Mouse (Mus musculus) limb, embryonic 11.5 days (tissue): ENCODE data around the gene Gm20219. TPM values are rescaled to one million over a fixed set of nuclear protein-coding genes. Genes with fewer than 3 reads are reported as not detected.

Source experiments
- ATAC-seq: fragments of 200-750 bp; cut with Nextera tagmentation; 2 replicates; pipeline ENCODE4 v1.8.0; 2017; ENCODE audit warnings: low read depth; ENCODE audit not compliant: insufficient number of reproducible peaks, low FRiP score, low TSS enrichment
- DNase-seq: peaks from one replicate; pipeline ENCODE4 v3.0.0-alpha.2; 2015; ENCODE audit warnings: low spot score
- H3K27ac ChIP-seq: fragments of 300-500 bp; sonication (generic); replicated peaks from 2 replicates; pipeline ENCODE4 v1.5.1; 2014; ENCODE audit warnings: low read depth, mild to moderate bottlenecking, low read length
- H3K27me3 ChIP-seq: fragments of 300-500 bp; sonication (generic); 2 replicates; pipeline ENCODE4 v1.6.1; 2014; ENCODE audit warnings: mild to moderate bottlenecking, low read length, mixed read lengths; ENCODE audit not compliant: control insufficient read depth, insufficient read depth
- H3K36me3 ChIP-seq: fragments of 300-500 bp; sonication (generic); 2 replicates; pipeline ENCODE4 v1.6.1; 2014; ENCODE audit warnings: mild to moderate bottlenecking, low read length, moderate library complexity, mixed read lengths; ENCODE audit not compliant: control insufficient read depth, insufficient read depth
- H3K4me1 ChIP-seq: fragments of 300-500 bp; sonication (generic); 2 replicates; pipeline ENCODE4 v1.6.1; 2014; ENCODE audit warnings: low read length, mixed read lengths; ENCODE audit not compliant: control insufficient read depth, insufficient read depth
- H3K4me2 ChIP-seq: fragments of 300-500 bp; sonication (generic); 2 replicates; pipeline ENCODE4 v1.6.1; 2014; ENCODE audit warnings: low read depth, mild to moderate bottlenecking, moderate library complexity; ENCODE audit not compliant: severe bottlenecking
- H3K4me3 ChIP-seq: fragments of 300-500 bp; sonication (generic); 2 replicates; pipeline ENCODE4 v1.5.1; 2014; ENCODE audit warnings: low read depth, low read length
- H3K9ac ChIP-seq: fragments of 300-500 bp; sonication (generic); 2 replicates; pipeline ENCODE4 v1.6.1; 2014; ENCODE audit warnings: mild to moderate bottlenecking, low read length
- H3K9me3 ChIP-seq: fragments of 300-500 bp; sonication (generic); 2 replicates; pipeline ENCODE4 v1.6.1; 2016; ENCODE audit warnings: low read length; ENCODE audit not compliant: control insufficient read depth
- WGBS: fragments of 180-500 bp; shearing (Covaris S2); extraction: QIAGEN DNeasy Blood & Tissue Kit; methylation state at CpG from one replicate; pipeline ENCODE4 v1.1.7; 2014; 5-methylcytosine and 5-hydroxymethylcytosine counted together
- polyA plus RNA-seq: library from polyadenylated mRNA; unstranded; fragments of >200 nt; fragmentation: Nextera tagmentation; extraction: Ambion mirVana; gene quantifications from 2 replicates; pipeline ENCODE4 v1.2.1, GENCODE M21; 2014

Gm20219 gene
- polyA plus RNA-seq, 1 experiment from 2014 or later = 0.73 TPM

- no peak for ATAC-seq
- DNase-seq = no peak
- Histone ChIP-seq H3K4me3 (no peak overlapping the region), H3K4me1 (no peaks in the 10 kb centered on the region), H3K9ac (no peak overlapping the region), H3K9me3 (no peaks in the 10 kb centered on the region), H3K27me3 (no peaks in the 10 kb centered on the region), H3K27ac (no peak overlapping the region), H3K36me3 (peaks cover 76% of the 10 kb centered on the region), H3K4me2 (no peak overlapping the region)
- 95% methylated on average over 29 of the region's 29 CpGs for WGBS
Measured at GRCm38 (mm10) chr17:56566293-56566692, 12.1 kb upstream of the Gm20219 start.

GRCm38 (mm10) chr17:56561866-56562265 is 7.7 kb upstream of the Gm20219 start:
- WGBS = 92% methylated on average over 2 of the region's 2 CpGs

GRCm38 (mm10) chr17:56560131-56560530 is 5.9 kb upstream of the Gm20219 start:
- no peaks in the 10 kb centered on the region for H3K9me3 ChIP-seq
- H3K9ac ChIP-seq = no peak overlapping the region
- peaks cover 35% of the 10 kb centered on the region for H3K36me3 ChIP-seq
- DNase-seq (no peak), ATAC-seq (no peak)
- H3K4me1 ChIP-seq = no peaks in the 10 kb centered on the region
- WGBS = 88% methylated on average over 1 of the region's 1 CpGs
- H3K27ac ChIP-seq = no peak overlapping the region
- H3K27me3 ChIP-seq = no peaks in the 10 kb centered on the region
- H3K4me3 ChIP-seq = no peak overlapping the region
- H3K4me2 ChIP-seq = no peak overlapping the region

More at GRCm38 (mm10) chr17:56561866-56562265, 7.7 kb upstream of the Gm20219 start:
- H3K4me1 ChIP-seq = no peaks in the 10 kb centered on the region
- DNase-seq (no peak), ATAC-seq (no peak)
- H3K36me3 ChIP-seq = peaks cover 52% of the 10 kb centered on the region
- H3K4me2 ChIP-seq = no peak overlapping the region
- no peak overlapping the region for H3K27ac ChIP-seq
- no peak overlapping the region for H3K4me3 ChIP-seq
- H3K27me3 ChIP-seq = no peaks in the 10 kb centered on the region
- no peak overlapping the region for H3K9ac ChIP-seq
- H3K9me3 ChIP-seq = no peaks in the 10 kb centered on the region

- Histone ChIP-seq H3K27me3 (no peaks in the 10 kb centered on the region), H3K4me1 (no peaks in the 10 kb centered on the region), H3K36me3 (peaks cover 27% of the 10 kb centered on the region), H3K27ac (no peak overlapping the region), H3K9me3 (no peaks in the 10 kb centered on the region), H3K9ac (no peak overlapping the region), H3K4me2 (no peak overlapping the region), H3K4me3 (no peak overlapping the region)
- WGBS = 87% methylated on average over 3 of the region's 3 CpGs
- no peak for DNase-seq
- no peak for ATAC-seq
Measured at GRCm38 (mm10) chr17:56559386-56559785, 5.2 kb upstream of the Gm20219 start.

GRCm38 (mm10) chr17:56558448-56558847 is 4.3 kb upstream of the Gm20219 start:
- H3K4me3 ChIP-seq = no peak overlapping the region
- 25% methylated on average over 3 of the region's 3 CpGs for WGBS
- no peak overlapping the region for H3K4me2 ChIP-seq
- H3K4me1 ChIP-seq = no peaks in the 10 kb centered on the region
- peak; percentile 78 for ATAC-seq
- H3K27me3 ChIP-seq = no peaks in the 10 kb centered on the region
- no peaks in the 10 kb centered on the region for H3K9me3 ChIP-seq
- peak; percentile 82 for DNase-seq
- H3K9ac ChIP-seq = no peak overlapping the region
- H3K27ac ChIP-seq = no peak overlapping the region
- H3K36me3 ChIP-seq = peaks cover 20% of the 10 kb centered on the region

GRCm38 (mm10) chr17:56552781-56553363 is 1.3 kb downstream of the Gm20219 start:
- WGBS = 61% methylated on average over 5 of the region's 5 CpGs
- ATAC-seq = no peak; the same call in 1 of the 2 replicates
- H3K36me3 ChIP-seq = no peaks in the 10 kb centered on the region
- H3K9ac ChIP-seq = no peak overlapping the region
- no peak overlapping the region for H3K27ac ChIP-seq
- DNase-seq = peak; percentile 89
- no peak overlapping the region for H3K4me2 ChIP-seq
- H3K27me3 ChIP-seq = no peaks in the 10 kb centered on the region
- H3K9me3 ChIP-seq = no peaks in the 10 kb centered on the region
- no peak overlapping the region for H3K4me3 ChIP-seq
- H3K4me1 ChIP-seq = no peaks in the 10 kb centered on the region

- Histone ChIP-seq H3K36me3 (no peaks in the 10 kb centered on the region), H3K4me2 (no peak overlapping the region), H3K9me3 (no peaks in the 10 kb centered on the region), H3K4me1 (no peaks in the 10 kb centered on the region), H3K27ac (no peak overlapping the region), H3K27me3 (no peaks in the 10 kb centered on the region), H3K9ac (no peak overlapping the region), H3K4me3 (no peak overlapping the region)
- DNase-seq (no peak), ATAC-seq (no peak)
- WGBS = 68% methylated on average over 6 of the region's 6 CpGs
Measured at GRCm38 (mm10) chr17:56551841-56552581, 2.2 kb downstream of the Gm20219 start.

GRCm38 (mm10) chr17:56550784-56551475 is 3.3 kb downstream of the Gm20219 start:
- Histone ChIP-seq H3K9me3 (no peaks in the 10 kb centered on the region), H3K4me3 (no peak overlapping the region), H3K4me1 (no peaks in the 10 kb centered on the region), H3K9ac (no peak overlapping the region), H3K27ac (no peak overlapping the region), H3K27me3 (no peaks in the 10 kb centered on the region), H3K36me3 (no peaks in the 10 kb centered on the region), H3K4me2 (no peak overlapping the region)
- ATAC-seq = no peak
- 76% methylated on average over 12 of the region's 12 CpGs for WGBS
- no peak for DNase-seq
